Mouse (Mus musculus): ENCODE measurements at regions not wholly inside any gene's neighbourhood (a gene's known extent, or its start where the extent isn't known, plus 50 kb on each side); places are given as distances from the start of the nearest gene placed in this dataset.

- H3K27ac ChIP-seq (ENCODE audit: low read depth): no peak overlapping the region
- TF ChIP-seq EP300 (IDR thresholded peaks at IDR 0.05; ENCODE audit: low read depth) (no peak), CTCF (IDR thresholded peaks at IDR 0.05; ENCODE audit: low read depth) (no peak)
- WGBS (ENCODE audit: insufficient replicate concordance): 64% methylated on average over 5 of the region's 5 CpGs
Measured at GRCm38 (mm10) chr1:107941601-107942270, 351.9 kb downstream of the Serpinb8 start.

GRCm38 (mm10) chr1:107946204-107946939, 356.6 kb downstream of the Serpinb8 start:
- no peaks in the 10 kb centered on the region for H3K27me3 ChIP-seq (ENCODE audit: insufficient read depth, low read length)
- no peak for DNase-seq
- WGBS (ENCODE audit: insufficient replicate concordance): 64% methylated on average over 1 of the region's 1 CpGs
- no peak overlapping the region for H3K4me2 ChIP-seq (ENCODE audit: low read depth, low read length)
- no peak overlapping the region for H3K4me3 ChIP-seq (ENCODE audit: low read depth, low read length)
- H3K9ac ChIP-seq (replicated peaks): no peak overlapping the region
- no peaks in the 10 kb centered on the region for H3K9me3 ChIP-seq (ENCODE audit: low read length)
- H3K36me3 ChIP-seq (replicated peaks; ENCODE audit: insufficient read depth, low read length): no peaks in the 10 kb centered on the region
- H3K4me1 ChIP-seq (ENCODE audit: insufficient read depth): no peaks in the 10 kb centered on the region
- no peak overlapping the region for H3K27ac ChIP-seq (ENCODE audit: low read depth)
- TF ChIP-seq EP300 (IDR thresholded peaks at IDR 0.05; ENCODE audit: low read depth) (no peak), CTCF (IDR thresholded peaks at IDR 0.05; ENCODE audit: low read depth) (no peak)
- ATAC-seq: no peak

More at GRCm38 (mm10) chr1:107941601-107942270, 351.9 kb downstream of the Serpinb8 start:
- ATAC-seq: no peak
- Histone ChIP-seq H3K36me3 (replicated peaks; ENCODE audit: insufficient read depth, low read length) (no peaks in the 10 kb centered on the region), H3K4me1 (ENCODE audit: insufficient read depth) (no peaks in the 10 kb centered on the region), H3K9ac (replicated peaks) (no peak overlapping the region), H3K4me3 (ENCODE audit: low read depth, low read length) (no peak overlapping the region), H3K9me3 (ENCODE audit: low read length) (no peaks in the 10 kb centered on the region), H3K4me2 (ENCODE audit: low read depth, low read length) (no peak overlapping the region), H3K27me3 (ENCODE audit: insufficient read depth, low read length) (no peaks in the 10 kb centered on the region)
- DNase-seq: no peak

- H3K36me3 ChIP-seq (replicated peaks; ENCODE audit: insufficient read depth, low read length): no peaks in the 10 kb centered on the region
- no peak overlapping the region for H3K4me2 ChIP-seq (ENCODE audit: low read depth, low read length)
- WGBS (ENCODE audit: insufficient replicate concordance): 52% methylated on average over 2 of the region's 2 CpGs
Measured at GRCm38 (mm10) chr1:107950396-107950795, 360.6 kb downstream of the Serpinb8 start.

GRCm38 (mm10) chr1:107961009-107961408, 371.2 kb downstream of the Serpinb8 start:
- Histone ChIP-seq H3K4me1 (ENCODE audit: insufficient read depth) (no peaks in the 10 kb centered on the region), H3K4me3 (ENCODE audit: low read depth, low read length) (no peak overlapping the region), H3K36me3 (replicated peaks; ENCODE audit: insufficient read depth, low read length) (no peaks in the 10 kb centered on the region), H3K27ac (ENCODE audit: low read depth) (no peak overlapping the region), H3K27me3 (ENCODE audit: insufficient read depth, low read length) (no peaks in the 10 kb centered on the region), H3K9me3 (ENCODE audit: low read length) (no peaks in the 10 kb centered on the region), H3K4me2 (ENCODE audit: low read depth, low read length) (no peak overlapping the region), H3K9ac (replicated peaks) (no peak overlapping the region)
- DNase-seq: no peak
- no peak for ATAC-seq
- TF ChIP-seq EP300 (IDR thresholded peaks at IDR 0.05; ENCODE audit: low read depth) (no peak), CTCF (IDR thresholded peaks at IDR 0.05; ENCODE audit: low read depth) (no peak)

More at GRCm38 (mm10) chr1:107950396-107950795, 360.6 kb downstream of the Serpinb8 start:
- ATAC-seq (no peak), DNase-seq (no peak)
- Histone ChIP-seq H3K4me1 (ENCODE audit: insufficient read depth) (no peaks in the 10 kb centered on the region), H3K9ac (replicated peaks) (no peak overlapping the region), H3K4me3 (ENCODE audit: low read depth, low read length) (no peak overlapping the region), H3K9me3 (ENCODE audit: low read length) (no peaks in the 10 kb centered on the region), H3K27me3 (ENCODE audit: insufficient read depth, low read length) (no peaks in the 10 kb centered on the region), H3K27ac (ENCODE audit: low read depth) (no peak overlapping the region)
- no peak for TF ChIP-seq EP300 (IDR thresholded peaks at IDR 0.05; ENCODE audit: low read depth)
- no peak for TF ChIP-seq CTCF (IDR thresholded peaks at IDR 0.05; ENCODE audit: low read depth)

DNA sequence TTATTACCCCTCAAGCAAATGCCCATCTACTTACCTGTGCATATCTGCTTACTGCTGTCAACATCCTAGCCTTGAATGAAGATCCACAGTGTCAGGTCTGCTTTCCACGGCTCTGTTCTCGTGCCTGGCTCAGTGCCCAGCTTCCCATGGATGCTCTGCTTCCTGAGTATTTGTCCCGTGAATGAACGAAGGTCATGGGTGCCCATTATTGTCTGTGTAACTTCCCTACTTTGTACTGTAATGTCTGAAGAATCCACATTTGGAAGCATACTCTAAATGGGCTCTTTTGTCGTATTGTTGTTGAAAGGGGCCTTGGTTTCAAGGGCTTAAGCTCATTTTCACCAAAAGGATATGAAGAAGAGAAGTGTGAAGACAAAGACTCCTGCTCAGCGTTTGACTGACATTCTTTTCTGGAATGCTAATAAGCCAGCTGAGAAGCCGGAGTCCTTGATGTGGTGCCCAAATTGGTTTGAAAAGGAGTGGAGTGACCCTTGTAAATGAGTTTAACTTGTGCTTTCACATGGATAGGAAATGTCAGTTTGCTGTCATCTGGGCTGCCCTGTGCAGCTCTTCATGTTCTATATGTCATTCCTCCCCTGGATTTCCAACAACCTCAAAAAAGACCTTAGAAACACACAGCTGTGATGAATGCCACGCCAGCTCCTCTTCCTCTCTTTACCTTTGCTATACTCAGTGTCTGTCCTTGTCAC, 386.0 kb downstream of the Serpinb8 start:
- H3K4me2 ChIP-seq (ENCODE audit: low read depth, low read length): no peak overlapping the region
- 59% methylated on average over 8 of the region's 8 CpGs for WGBS (ENCODE audit: insufficient replicate concordance)
- no peak overlapping the region for H3K27ac ChIP-seq (ENCODE audit: low read depth)
- DNase-seq (no peak), ATAC-seq (no peak)
- TF ChIP-seq CTCF (IDR thresholded peaks at IDR 0.05; ENCODE audit: low read depth): no peak
- no peak for TF ChIP-seq EP300 (IDR thresholded peaks at IDR 0.05; ENCODE audit: low read depth)
- no peaks in the 10 kb centered on the region for H3K4me1 ChIP-seq (ENCODE audit: insufficient read depth)
- H3K27me3 ChIP-seq (ENCODE audit: insufficient read depth, low read length): no peaks in the 10 kb centered on the region
- H3K9ac ChIP-seq (replicated peaks): no peak overlapping the region
- no peaks in the 10 kb centered on the region for H3K36me3 ChIP-seq (replicated peaks; ENCODE audit: insufficient read depth, low read length)
- no peak overlapping the region for H3K4me3 ChIP-seq (ENCODE audit: low read depth, low read length)
- no peaks in the 10 kb centered on the region for H3K9me3 ChIP-seq (ENCODE audit: low read length)

- Histone ChIP-seq H3K27me3 (ENCODE audit: insufficient read depth, low read length) (no peaks in the 10 kb centered on the region), H3K4me2 (ENCODE audit: low read depth, low read length) (no peak overlapping the region), H3K4me3 (ENCODE audit: low read depth, low read length) (no peak overlapping the region), H3K4me1 (ENCODE audit: insufficient read depth) (no peaks in the 10 kb centered on the region), H3K9me3 (ENCODE audit: low read length) (no peaks in the 10 kb centered on the region), H3K36me3 (replicated peaks; ENCODE audit: insufficient read depth, low read length) (no peaks in the 10 kb centered on the region), H3K27ac (ENCODE audit: low read depth) (no peak overlapping the region), H3K9ac (replicated peaks) (no peak overlapping the region)
- DNase-seq (no peak), ATAC-seq (no peak)
- WGBS (ENCODE audit: insufficient replicate concordance): 50% methylated on average over 2 of the region's 2 CpGs
- TF ChIP-seq CTCF (IDR thresholded peaks at IDR 0.05; ENCODE audit: low read depth): no peak
- TF ChIP-seq EP300 (IDR thresholded peaks at IDR 0.05; ENCODE audit: low read depth): no peak
Measured at GRCm38 (mm10) chr1:107977686-107978085, 387.9 kb downstream of the Serpinb8 start.
